Mouse (Mus musculus) embryo, embryonic 9.5 days (tissue): ENCODE data around the gene Ltbp1.

Experiments used
- DNase-seq: peaks from one replicate; pipeline ENCODE4 v3.0.0-alpha.2; 2017; ENCODE audit errors: extremely low spot score

The Ltbp1 gene

GRCm38 (mm10) chr17:75236543-75236942, 231.2 kb downstream of the Ltbp1 start:
- DNase-seq, result no peak

DNA sequence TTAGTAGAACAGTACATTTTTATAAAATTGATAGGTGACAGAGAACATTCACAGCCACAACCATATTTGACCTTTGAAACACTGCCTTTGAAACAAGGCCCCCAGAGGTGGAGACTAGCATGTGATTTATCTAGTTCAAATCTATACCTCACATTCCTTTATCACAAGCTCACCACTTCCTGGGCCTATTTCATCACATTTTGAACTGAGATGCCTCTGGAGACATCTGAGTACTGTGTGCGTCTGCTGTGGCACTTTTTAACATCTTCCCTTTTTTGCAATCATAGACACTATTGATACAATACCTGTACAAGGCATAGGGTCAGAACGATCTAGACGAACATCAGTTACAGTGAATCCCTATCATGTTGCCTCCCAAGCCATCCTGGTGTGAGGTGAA, 232.1 kb downstream of the Ltbp1 start:
- DNase-seq, result no peak

DNA sequence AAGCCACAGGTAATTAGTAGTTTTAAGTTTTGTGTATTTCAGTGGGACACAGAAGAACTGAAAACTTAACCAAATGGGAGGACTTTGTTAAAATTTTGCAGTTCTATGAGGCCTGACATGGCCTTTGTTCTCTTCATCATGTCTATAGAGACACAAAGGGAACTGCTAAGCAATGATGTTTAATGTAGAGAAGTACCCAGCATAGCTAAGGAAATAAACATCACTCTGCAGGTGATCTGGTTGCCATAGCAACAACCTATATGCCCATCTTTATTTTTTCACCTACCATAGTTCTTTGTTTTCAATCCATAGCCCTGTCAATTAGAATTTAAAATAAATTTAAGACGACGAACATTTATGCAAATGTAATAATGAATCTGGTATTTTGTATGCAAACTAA, 233.3 kb downstream of the Ltbp1 start:
- DNase-seq, result no peak

GRCm38 (mm10) chr17:75239545-75239944, 234.2 kb downstream of the Ltbp1 start:
- no peak for DNase-seq

GRCm38 (mm10) chr17:75242086-75242485, 236.7 kb downstream of the Ltbp1 start:
- no peak for DNase-seq

- no peak for DNase-seq
Measured at GRCm38 (mm10) chr17:75243221-75243620, 237.9 kb downstream of the Ltbp1 start.

DNA sequence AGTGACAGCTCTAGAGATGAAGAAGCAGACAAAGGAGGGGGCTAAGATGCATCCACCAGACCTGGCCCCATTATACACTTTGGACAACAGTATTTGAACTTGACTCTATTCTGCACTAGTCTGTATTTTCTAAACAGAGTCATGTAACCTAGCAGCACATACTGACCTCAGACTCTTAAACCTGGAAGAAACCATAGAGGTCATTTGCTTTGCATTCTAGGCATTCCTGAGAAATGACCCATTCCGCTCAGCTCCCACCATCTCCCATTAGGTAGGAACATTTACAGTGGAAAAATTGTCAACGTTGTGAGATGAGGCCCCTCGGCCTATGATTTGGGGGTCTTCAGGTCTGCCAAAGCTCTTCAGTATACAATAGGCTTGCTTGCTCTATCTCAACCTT, 238.8 kb downstream of the Ltbp1 start:
- no peak for DNase-seq

DNA sequence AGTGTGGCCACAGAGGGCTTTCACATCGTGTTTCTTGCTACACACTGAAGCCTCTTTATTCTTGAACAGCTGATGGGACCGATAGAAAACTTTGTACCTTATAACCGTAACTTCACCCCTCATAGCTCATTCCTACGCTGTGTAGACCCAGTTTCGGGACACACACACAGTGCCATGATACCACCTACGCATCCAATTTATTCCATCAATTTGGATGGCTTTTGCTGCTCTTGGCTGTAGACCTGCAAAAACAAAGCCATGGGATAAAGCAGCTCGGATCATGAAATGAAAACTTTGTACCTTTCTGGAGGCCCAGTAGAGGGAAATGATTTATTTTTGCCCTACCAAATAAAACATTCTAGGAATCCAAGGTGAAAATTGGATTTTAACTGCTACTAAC, 239.7 kb downstream of the Ltbp1 start:
- DNase-seq, result no peak

DNA sequence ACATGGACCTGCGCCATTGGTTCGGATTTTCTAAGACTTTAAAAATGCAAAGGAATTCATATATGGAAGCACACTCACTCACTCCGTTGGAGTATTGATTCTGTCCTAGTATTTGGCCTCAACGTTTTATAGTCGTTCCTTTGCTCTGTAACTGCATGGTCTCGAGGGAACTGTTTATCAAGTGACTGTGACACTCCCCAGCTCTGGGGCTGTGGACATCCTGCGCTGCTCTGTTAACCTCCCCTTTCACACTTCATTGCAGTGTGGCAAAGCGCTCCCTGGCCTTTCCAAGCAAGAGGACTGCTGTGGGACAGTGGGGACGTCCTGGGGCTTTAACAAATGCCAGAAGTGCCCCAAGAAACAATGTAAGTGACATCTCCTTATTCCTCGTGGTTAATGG, 243.3 kb downstream of the Ltbp1 start:
- no peak for DNase-seq

GRCm38 (mm10) chr17:75250571-75250970, 245.2 kb downstream of the Ltbp1 start:
- no peak for DNase-seq

DNA sequence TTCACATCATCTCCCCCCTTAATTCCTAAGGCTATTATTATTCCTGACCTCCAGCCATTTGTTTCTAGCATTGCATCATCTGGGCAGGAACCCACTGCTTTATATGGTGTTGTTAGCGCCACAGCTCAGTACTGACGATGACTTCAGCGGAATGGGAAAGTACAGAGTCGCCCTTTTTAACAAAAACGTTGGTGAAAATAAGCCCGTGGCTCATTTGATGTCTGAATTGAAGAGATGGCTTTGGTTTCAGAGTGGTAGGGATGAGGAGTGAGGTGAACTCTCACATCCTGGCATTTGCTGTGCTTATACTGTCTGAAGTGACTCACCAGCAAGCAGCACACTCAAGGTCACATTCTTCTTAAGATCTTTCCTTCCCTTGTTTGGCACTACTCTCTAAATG, 245.7 kb downstream of the Ltbp1 start:
- no peak for DNase-seq

GRCm38 (mm10) chr17:75252540-75252939, 247.2 kb downstream of the Ltbp1 start:
- no peak for DNase-seq

DNA sequence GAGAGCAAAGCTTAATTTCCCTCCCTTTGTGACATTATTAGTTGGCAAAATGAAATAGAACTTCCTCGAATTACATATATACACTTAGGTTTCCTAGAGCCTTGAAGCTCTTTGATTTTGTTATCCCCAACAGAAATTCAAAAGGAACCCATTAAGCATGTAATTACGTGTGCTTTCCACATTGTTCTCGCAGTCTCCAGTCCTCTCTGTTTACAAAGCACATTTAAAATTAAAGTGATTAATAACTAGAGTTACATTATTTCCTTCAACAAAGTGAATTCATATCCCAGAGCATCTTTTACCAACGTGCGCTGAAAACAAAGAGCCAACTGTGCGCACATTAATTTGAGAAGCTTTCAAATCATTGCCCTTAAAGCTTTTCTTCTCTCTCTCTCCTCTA, 249.5 kb downstream of the Ltbp1 start:
- DNase-seq, result no peak

GRCm38 (mm10) chr17:75255967-75256366, 250.6 kb downstream of the Ltbp1 start:
- no peak for DNase-seq

DNA sequence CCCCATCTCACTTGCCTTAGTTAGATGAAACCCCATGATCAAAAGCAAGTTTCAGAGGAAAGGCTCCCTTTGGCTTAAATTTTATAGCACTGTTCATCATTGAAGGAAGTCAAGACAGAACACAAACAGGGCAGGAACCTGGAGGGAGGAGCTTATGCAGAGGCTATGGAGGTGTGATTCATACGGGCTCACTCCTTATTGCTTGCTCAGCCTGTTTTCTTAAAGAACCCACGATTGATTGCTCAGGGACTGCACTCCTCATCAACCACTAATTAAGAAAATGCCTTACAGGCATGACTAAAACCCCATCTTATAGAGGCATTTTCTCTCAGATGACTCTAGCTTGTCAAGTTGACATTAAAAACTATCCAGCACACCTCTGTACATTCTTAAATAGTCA, 253.1 kb downstream of the Ltbp1 start:
- no peak for DNase-seq

DNA sequence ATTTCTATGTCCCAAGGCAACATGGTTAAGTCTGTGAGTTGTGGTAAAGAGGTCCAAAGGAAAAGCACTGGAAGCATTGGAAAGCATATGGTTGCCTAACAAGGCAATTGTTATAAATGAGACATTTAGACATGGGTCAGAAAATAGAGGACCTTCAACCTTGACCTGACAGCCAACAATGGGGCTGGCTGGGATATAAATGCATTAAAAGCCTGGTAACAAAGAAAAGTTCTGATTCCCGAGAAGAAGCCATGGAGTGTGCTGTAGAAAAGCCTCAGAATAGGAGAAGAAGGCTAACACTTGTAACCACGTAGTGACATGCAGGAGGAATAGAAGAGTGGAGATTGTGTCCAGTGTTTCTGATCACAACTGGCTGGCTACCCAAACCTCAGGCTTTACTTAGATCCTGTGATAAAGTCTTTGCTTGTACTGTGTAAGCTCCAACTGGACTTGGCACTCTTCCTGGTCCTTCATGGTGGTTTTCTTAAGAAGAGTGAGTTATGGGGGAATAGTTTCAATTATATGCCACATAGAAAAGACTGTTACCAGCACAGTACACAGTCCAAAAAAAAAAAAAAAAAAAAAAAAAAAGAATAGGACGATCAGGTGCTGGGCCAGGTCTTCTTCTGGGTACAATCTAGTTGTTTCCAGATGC, 258.1 kb downstream of the Ltbp1 start:
- peak; percentile 7 for DNase-seq

DNA sequence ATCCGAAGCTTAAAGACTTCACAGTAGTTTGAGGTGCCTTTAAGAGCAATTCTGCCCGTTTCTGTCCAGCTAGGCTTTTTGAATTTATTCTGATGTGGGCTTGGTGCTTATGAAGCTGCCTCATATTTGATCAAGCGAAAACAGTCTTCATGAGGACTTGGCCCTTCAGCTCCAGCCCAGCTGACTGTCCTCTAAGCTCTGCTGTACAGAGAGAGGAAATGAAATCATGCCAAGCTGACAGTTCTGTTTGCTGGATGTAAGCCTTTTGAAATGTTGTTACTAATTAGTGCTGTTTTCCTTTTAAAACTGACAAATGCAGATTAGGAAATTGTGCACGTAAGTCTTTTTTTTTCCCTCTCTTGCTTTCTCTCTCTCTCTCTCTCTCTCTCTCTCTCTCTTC, 263.1 kb downstream of the Ltbp1 start:
- DNase-seq, result no peak

- DNase-seq, result no peak
Measured at GRCm38 (mm10) chr17:75272446-75272845, 267.1 kb downstream of the Ltbp1 start.

- DNase-seq, result no peak
Measured at GRCm38 (mm10) chr17:75273272-75273671, 267.9 kb downstream of the Ltbp1 start.

DNA sequence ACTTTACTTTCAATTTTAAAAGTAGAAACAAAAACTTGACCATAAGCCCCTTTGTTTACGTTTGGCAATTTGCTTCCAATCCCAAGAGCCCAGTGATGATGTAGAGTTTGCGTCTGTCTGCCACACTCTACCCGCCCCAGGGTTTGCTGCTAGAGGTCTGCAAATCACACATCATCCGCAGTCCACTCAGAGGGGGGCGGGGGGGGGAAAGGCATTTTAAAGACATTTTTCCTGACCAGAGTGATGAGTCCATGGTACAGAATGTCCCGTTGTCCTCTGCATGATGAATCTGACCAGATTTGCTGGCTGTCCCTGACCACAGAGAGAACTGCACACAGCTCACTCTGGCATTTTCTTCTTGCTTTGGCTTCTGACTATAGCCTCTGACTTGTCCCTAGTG, 269.9 kb downstream of the Ltbp1 start:
- DNase-seq, result no peak

DNA sequence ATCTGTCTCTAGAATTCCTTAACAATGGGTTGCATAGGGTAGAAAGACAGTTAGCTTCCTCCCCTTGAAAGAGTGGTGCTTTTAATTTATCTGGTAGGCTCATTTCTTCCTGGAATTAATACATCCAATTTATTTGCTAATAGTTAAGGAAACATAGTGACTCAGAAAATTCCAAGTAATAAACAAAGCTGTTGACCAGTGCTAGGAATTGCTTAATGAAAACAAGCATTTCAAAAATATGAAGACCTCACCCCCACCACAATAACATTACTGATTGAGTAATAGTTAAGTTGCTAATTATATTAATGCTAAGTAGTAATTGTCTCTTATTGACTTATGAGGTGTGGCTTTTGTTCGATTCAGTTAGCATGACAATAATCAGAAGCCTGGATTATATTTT, 272.7 kb downstream of the Ltbp1 start:
- no peak for DNase-seq

DNA sequence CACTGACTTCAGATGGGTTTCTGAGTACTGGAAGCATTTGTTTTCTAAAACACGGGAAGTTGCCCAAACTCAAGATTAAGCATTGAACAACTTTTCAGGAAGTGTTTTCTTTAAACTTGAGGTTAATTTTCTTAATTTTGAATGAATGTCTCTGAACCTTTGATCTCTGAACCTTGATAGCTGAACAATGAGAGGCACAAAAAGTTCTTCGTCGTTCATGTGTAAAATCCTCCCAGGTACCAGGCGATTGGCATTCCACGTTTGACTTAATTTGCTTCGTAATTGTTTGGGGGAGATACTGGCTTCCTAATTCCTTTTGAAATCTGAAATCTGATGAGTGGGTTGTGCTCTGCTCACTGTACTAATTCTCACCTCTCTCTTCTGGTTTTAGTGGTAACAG, 273.2 kb downstream of the Ltbp1 start:
- no peak for DNase-seq

- DNase-seq, result no peak
Measured at GRCm38 (mm10) chr17:75281345-75281744, 276.0 kb downstream of the Ltbp1 start.
